Mouse (Mus musculus): ENCODE results near the gene Fam3c. TPM values are rescaled to one million over a fixed set of nuclear protein-coding genes. Genes with fewer than 3 reads are reported as not detected.

Gene Fam3c
- polyA plus RNA-seq, 2 experiments, result 23.8 to 65.2 TPM

GRCm38 (mm10) chr6:22380269-22380668 is 24.2 kb upstream of the Fam3c start:
- no peak overlapping the region for H3K4me3 ChIP-seq (replicated peaks; ENCODE audit: low read length)
- no peak for ATAC-seq (ENCODE audit: low FRiP score, low read depth)
- no peaks in the 10 kb centered on the region for H3K27me3 ChIP-seq (ENCODE audit: control insufficient read depth, insufficient read depth, low read length)
- no peaks in the 10 kb centered on the region for H3K9me3 ChIP-seq (ENCODE audit: control insufficient read depth, low read length)
- no peak overlapping the region for H3K9ac ChIP-seq (ENCODE audit: low read depth, low read length, severe bottlenecking)
- H3K27ac ChIP-seq (replicated peaks; ENCODE audit: low read depth, low read length), result no peak overlapping the region
- H3K36me3 ChIP-seq (ENCODE audit: control insufficient read depth, insufficient read depth, low read length), result no peaks in the 10 kb centered on the region
- WGBS, result 90% methylated on average over 3 of the region's 3 CpGs
- DNase-seq (ENCODE audit: low spot score), result no peak
- no peaks in the 10 kb centered on the region for H3K4me1 ChIP-seq (ENCODE audit: control insufficient read depth, insufficient read depth, low read length)
- TF ChIP-seq POLR2A (IDR thresholded peaks at IDR 0.05; ENCODE audit: borderline replicate concordance, extremely low read depth, insufficient read depth, insufficient read length), result no peak
- no peak overlapping the region for H3K4me2 ChIP-seq (replicated peaks; ENCODE audit: low read depth, low read length, severe bottlenecking)

DNA sequence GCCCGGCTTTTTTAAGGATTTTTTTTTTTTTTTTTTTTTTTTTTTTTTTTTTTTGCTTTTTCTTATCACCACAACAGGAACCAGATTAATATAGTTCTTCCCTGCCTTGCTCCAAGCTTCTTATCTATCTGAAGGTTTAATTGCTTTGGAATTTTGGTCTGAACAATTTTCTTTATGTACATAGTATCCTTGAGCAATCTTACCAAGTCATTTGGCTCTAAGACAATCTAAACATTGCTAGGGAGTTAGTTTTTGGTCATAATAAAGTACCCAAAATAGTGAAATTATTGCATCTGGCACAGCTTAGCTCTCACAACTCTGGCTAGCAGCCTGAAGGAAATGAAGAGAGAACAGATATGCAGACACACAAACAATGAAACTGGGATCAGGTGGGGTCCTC is 23.8 kb upstream of the Fam3c start:
- H3K4me1 ChIP-seq (ENCODE audit: control insufficient read depth, insufficient read depth, low read length), result no peaks in the 10 kb centered on the region
- H3K27ac ChIP-seq (replicated peaks; ENCODE audit: low read depth, low read length), result no peak overlapping the region
- H3K4me3 ChIP-seq (replicated peaks; ENCODE audit: low read length), result no peak overlapping the region
- no peak for TF ChIP-seq POLR2A (IDR thresholded peaks at IDR 0.05; ENCODE audit: borderline replicate concordance, extremely low read depth, insufficient read depth, insufficient read length)
- no peak overlapping the region for H3K4me2 ChIP-seq (replicated peaks; ENCODE audit: low read depth, low read length, severe bottlenecking)
- DNase-seq (ENCODE audit: low spot score), result no peak
- 94% methylated on average over 1 of the region's 1 CpGs for WGBS
- no peak for ATAC-seq (ENCODE audit: low FRiP score, low read depth)
- no peak overlapping the region for H3K9ac ChIP-seq (ENCODE audit: low read depth, low read length, severe bottlenecking)
- H3K36me3 ChIP-seq (ENCODE audit: control insufficient read depth, insufficient read depth, low read length), result no peaks in the 10 kb centered on the region
- H3K9me3 ChIP-seq (ENCODE audit: control insufficient read depth, low read length), result no peaks in the 10 kb centered on the region
- H3K27me3 ChIP-seq (ENCODE audit: control insufficient read depth, insufficient read depth, low read length), result no peaks in the 10 kb centered on the region

GRCm38 (mm10) chr6:22378462-22378861 is 22.4 kb upstream of the Fam3c start:
- Histone ChIP-seq H3K9me3 (ENCODE audit: control insufficient read depth, low read length) (no peaks in the 10 kb centered on the region), H3K4me2 (replicated peaks; ENCODE audit: low read depth, low read length, severe bottlenecking) (no peak overlapping the region), H3K9ac (ENCODE audit: low read depth, low read length, severe bottlenecking) (no peak overlapping the region), H3K36me3 (ENCODE audit: control insufficient read depth, insufficient read depth, low read length) (no peaks in the 10 kb centered on the region), H3K4me1 (ENCODE audit: control insufficient read depth, insufficient read depth, low read length) (no peaks in the 10 kb centered on the region), H3K27me3 (ENCODE audit: control insufficient read depth, insufficient read depth, low read length) (no peaks in the 10 kb centered on the region), H3K27ac (replicated peaks; ENCODE audit: low read depth, low read length) (no peak overlapping the region), H3K4me3 (replicated peaks; ENCODE audit: low read length) (no peak overlapping the region)
- ATAC-seq (ENCODE audit: low FRiP score, low read depth), result no peak
- 76% methylated on average over 5 of the region's 5 CpGs for WGBS
- TF ChIP-seq POLR2A (IDR thresholded peaks at IDR 0.05; ENCODE audit: borderline replicate concordance, extremely low read depth, insufficient read depth, insufficient read length), result no peak
- DNase-seq (ENCODE audit: low spot score), result no peak

- no peaks in the 10 kb centered on the region for H3K4me1 ChIP-seq (ENCODE audit: control insufficient read depth, insufficient read depth, low read length)
- no peak overlapping the region for H3K9ac ChIP-seq (ENCODE audit: low read depth, low read length, severe bottlenecking)
- no peaks in the 10 kb centered on the region for H3K9me3 ChIP-seq (ENCODE audit: control insufficient read depth, low read length)
- H3K27me3 ChIP-seq (ENCODE audit: control insufficient read depth, insufficient read depth, low read length), result no peaks in the 10 kb centered on the region
- H3K4me3 ChIP-seq (replicated peaks; ENCODE audit: low read length), result no peak overlapping the region
- H3K27ac ChIP-seq (replicated peaks; ENCODE audit: low read depth, low read length), result no peak overlapping the region
- 72% methylated on average over 3 of the region's 3 CpGs for WGBS
- TF ChIP-seq POLR2A (IDR thresholded peaks at IDR 0.05; ENCODE audit: borderline replicate concordance, extremely low read depth, insufficient read depth, insufficient read length), result no peak
- DNase-seq (ENCODE audit: low spot score) (no peak), ATAC-seq (ENCODE audit: low FRiP score, low read depth) (no peak)
- no peaks in the 10 kb centered on the region for H3K36me3 ChIP-seq (ENCODE audit: control insufficient read depth, insufficient read depth, low read length)
- H3K4me2 ChIP-seq (replicated peaks; ENCODE audit: low read depth, low read length, severe bottlenecking), result no peak overlapping the region
These were observed 18.7 kb upstream of the Fam3c start for GRCm38 (mm10) chr6:22374791-22375190.

DNA sequence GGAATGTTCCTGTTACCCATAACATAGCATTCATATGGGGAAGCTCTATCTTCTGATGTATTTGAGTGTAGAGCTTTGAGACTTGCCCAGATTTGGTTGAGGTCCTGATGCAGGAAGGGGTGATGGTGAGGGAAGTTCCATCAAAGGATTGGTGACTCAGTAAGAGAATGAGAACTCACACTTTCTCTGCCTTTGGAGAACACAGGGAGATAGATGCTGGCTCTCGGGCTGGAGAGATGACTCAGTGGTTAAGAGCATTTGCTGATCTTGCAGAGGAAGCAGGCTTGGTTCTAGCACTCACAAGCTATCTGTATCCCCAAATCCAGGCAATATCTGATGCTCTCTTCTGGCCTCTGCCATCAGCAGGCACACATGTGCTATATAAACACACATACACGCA is 17.4 kb upstream of the Fam3c start:
- no peak for ATAC-seq (ENCODE audit: low FRiP score, low read depth)
- H3K9me3 ChIP-seq (ENCODE audit: control insufficient read depth, low read length), result no peaks in the 10 kb centered on the region
- 77% methylated on average over 2 of the region's 2 CpGs for WGBS

DNA sequence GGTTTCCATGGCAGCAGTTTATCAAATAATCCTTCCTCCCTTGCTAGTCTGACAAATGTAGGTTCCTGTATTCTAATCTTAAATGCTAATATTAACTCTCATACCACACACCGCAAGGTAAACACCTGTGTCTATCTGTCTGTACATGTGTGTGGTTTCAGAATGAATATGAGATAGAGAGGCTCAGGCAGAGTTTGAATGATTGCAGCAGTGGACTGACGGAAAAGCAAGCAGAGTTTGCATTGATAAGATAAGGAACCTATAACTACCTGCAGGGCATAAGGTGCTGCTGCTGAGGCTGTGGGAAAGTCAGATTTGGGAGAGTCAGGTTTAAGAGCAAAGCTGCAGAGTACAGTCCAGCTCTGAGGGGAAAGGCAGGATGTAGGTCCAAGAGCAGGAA is 10.9 kb upstream of the Fam3c start:
- Histone ChIP-seq H3K4me2 (replicated peaks; ENCODE audit: low read depth, low read length, severe bottlenecking) (no peak overlapping the region), H3K9ac (ENCODE audit: low read depth, low read length, severe bottlenecking) (no peak overlapping the region), H3K4me1 (ENCODE audit: control insufficient read depth, insufficient read depth, low read length) (peaks cover 3% of the 10 kb centered on the region; the same call in 1 of the 2 replicates), H3K9me3 (ENCODE audit: control insufficient read depth, low read length) (no peaks in the 10 kb centered on the region), H3K4me3 (replicated peaks; ENCODE audit: low read length) (no peak overlapping the region), H3K36me3 (ENCODE audit: control insufficient read depth, insufficient read depth, low read length) (no peaks in the 10 kb centered on the region), H3K27ac (replicated peaks; ENCODE audit: low read depth, low read length) (no peak overlapping the region), H3K27me3 (ENCODE audit: control insufficient read depth, insufficient read depth, low read length) (no peaks in the 10 kb centered on the region)
- ATAC-seq (ENCODE audit: low FRiP score, low read depth) (no peak), DNase-seq (ENCODE audit: low spot score) (no peak)
- TF ChIP-seq POLR2A (IDR thresholded peaks at IDR 0.05; ENCODE audit: borderline replicate concordance, extremely low read depth, insufficient read depth, insufficient read length), result no peak
- 88% methylated on average over 2 of the region's 2 CpGs for WGBS

More for the DNA sequence above, 17.4 kb upstream of the Fam3c start:
- no peaks in the 10 kb centered on the region for H3K36me3 ChIP-seq (ENCODE audit: control insufficient read depth, insufficient read depth, low read length)
- no peak for DNase-seq (ENCODE audit: low spot score)
- no peak for TF ChIP-seq POLR2A (IDR thresholded peaks at IDR 0.05; ENCODE audit: borderline replicate concordance, extremely low read depth, insufficient read depth, insufficient read length)
- no peak overlapping the region for H3K4me3 ChIP-seq (replicated peaks; ENCODE audit: low read length)
- H3K27ac ChIP-seq (replicated peaks; ENCODE audit: low read depth, low read length), result no peak overlapping the region
- H3K9ac ChIP-seq (ENCODE audit: low read depth, low read length, severe bottlenecking), result no peak overlapping the region
- H3K4me1 ChIP-seq (ENCODE audit: control insufficient read depth, insufficient read depth, low read length), result no peaks in the 10 kb centered on the region
- H3K4me2 ChIP-seq (replicated peaks; ENCODE audit: low read depth, low read length, severe bottlenecking), result no peak overlapping the region
- no peaks in the 10 kb centered on the region for H3K27me3 ChIP-seq (ENCODE audit: control insufficient read depth, insufficient read depth, low read length)

Measured in limb, embryonic 14.5 days (tissue).